Mouse (Mus musculus) midbrain, postnatal 0 days (tissue): ENCODE results near the gene Taf12. TPM values are rescaled to one million over a fixed set of nuclear protein-coding genes. Genes with fewer than 3 reads are reported as not detected.

Experiments used
- ATAC-seq: fragments of 200-750 bp; cut with Nextera tagmentation; 2 replicates; pipeline ENCODE4 v1.8.0; 2017; ENCODE audit warnings: moderate number of reproducible peaks, mild to moderate bottlenecking, moderate TSS enrichment, moderate library complexity; ENCODE audit not compliant: low FRiP score
- DNase-seq: peaks from one replicate; pipeline ENCODE4 v3.0.0-alpha.2; 2015; ENCODE audit warnings: low spot score
- H3K27ac ChIP-seq: fragments of 300-500 bp; sonication (generic); 2 replicates; pipeline ENCODE4 v1.5.1; 2014; ENCODE audit warnings: low read depth, mild to moderate bottlenecking, low read length, mixed read lengths
- H3K27me3 ChIP-seq: fragments of 300-500 bp; sonication (generic); 2 replicates; pipeline ENCODE4 v1.6.1; 2014; ENCODE audit warnings: low read length, control low read depth, mixed read lengths; ENCODE audit not compliant: insufficient read depth
- H3K36me3 ChIP-seq: fragments of 300-500 bp; sonication (generic); 2 replicates; pipeline ENCODE4 v1.6.1; 2014; ENCODE audit warnings: low read length, control low read depth, mixed read lengths; ENCODE audit not compliant: insufficient read depth
- H3K4me1 ChIP-seq: fragments of 300-500 bp; sonication (generic); 2 replicates; pipeline ENCODE4 v1.6.1; 2014; ENCODE audit warnings: mild to moderate bottlenecking, control low read depth, antibody characterized with exemption, low read length, mixed read lengths; ENCODE audit not compliant: insufficient read depth
- H3K4me2 ChIP-seq: fragments of 300-500 bp; sonication (generic); 2 replicates; pipeline ENCODE4 v1.6.1; 2014; ENCODE audit warnings: low read depth, mild to moderate bottlenecking, low read length, mixed read lengths; ENCODE audit not compliant: poor library complexity, severe bottlenecking
- H3K4me3 ChIP-seq: fragments of 300-500 bp; sonication (generic); 2 replicates; pipeline ENCODE4 v1.5.1; 2014; ENCODE audit warnings: low read depth, mild to moderate bottlenecking, low read length, moderate library complexity
- H3K9ac ChIP-seq: fragments of 300-500 bp; sonication (generic); replicated peaks from 2 replicates; pipeline ENCODE4 v1.6.1; 2014; ENCODE audit warnings: mild to moderate bottlenecking, low read length, moderate library complexity, mixed read lengths; ENCODE audit not compliant: poor library complexity, severe bottlenecking
- H3K9me3 ChIP-seq: fragments of 300-500 bp; sonication (generic); 2 replicates; pipeline ENCODE4 v1.6.1; 2016; ENCODE audit warnings: low read length, control low read depth
- CTCF ChIP-seq: IDR thresholded peaks from 2 replicates; pipeline ENCODE4 v1.5.1; 2016; ENCODE audit warnings: antibody characterized with exemption, mild to moderate bottlenecking
- WGBS: fragments of 180-500 bp; shearing (Covaris S2); extraction: QIAGEN DNeasy Blood & Tissue Kit; methylation state at CpG from one replicate; pipeline ENCODE4 v1.1.7; 2014; 5-methylcytosine and 5-hydroxymethylcytosine counted together
- polyA plus RNA-seq: library from polyadenylated mRNA; unstranded; fragments of >200 nt; fragmentation: Nextera tagmentation; extraction: Ambion mirVana; gene quantifications from 2 replicates; pipeline ENCODE4 v1.2.1, GENCODE M21; 2015
- total RNA-seq: library from RNA; depleted of rRNA; stranded (reverse); fragments of >200 nt; gene quantifications from 2 replicates; pipeline ENCODE4 v1.2.3, GENCODE M21; 2014; rRNA removed

Gene Taf12
- total and polyA plus RNA-seq, 2 experiments from 2014 or later, result 9.0 to 30.3 TPM

- no peaks in the 10 kb centered on the region for H3K9me3 ChIP-seq
Measured at GRCm38 (mm10) chr4:132344403-132345134, 70.4 kb downstream of the Taf12 start.

More at GRCm38 (mm10) chr4:132344403-132345134, 70.4 kb downstream of the Taf12 start:
- Histone ChIP-seq H3K4me3 (peak overlapping the region; percentile 83), H3K27me3 (no peaks in the 10 kb centered on the region), H3K4me1 (peaks cover 7% of the 10 kb centered on the region; the same call in 1 of the 2 replicates), H3K27ac (no peak overlapping the region), H3K4me2 (peak overlapping the region; percentile 96), H3K9ac (peak overlapping the region; percentile 61; the same call in 1 of the 2 replicates), H3K36me3 (0 out of 2 replicates have a peak, but pooled peaks cover 2% of the 10 kb centered on the region)
- no peak for DNase-seq
- no peak for TF ChIP-seq CTCF
- WGBS, result 8% methylated on average over 13 of the region's 13 CpGs
- ATAC-seq, result no peak

Other genes starting within 250 kb of the Taf12 start
- 0.05 TPM in 1 of 2 replicates, not detected in the other for gene Gm10300, start 199.7 kb upstream of the Taf12 start, total RNA-seq
- gene Gm10300, start 199.7 kb upstream of the Taf12 start, polyA plus RNA-seq, result 0.06 TPM in 1 of 2 replicates, not detected in the other
- 70.4 and 77.1 TPM in 2 replicates for gene Epb41, start 199.1 kb upstream of the Taf12 start, total RNA-seq
- gene Epb41, start 199.1 kb upstream of the Taf12 start, polyA plus RNA-seq, result 29.4 and 29.9 TPM in 2 replicates
- gene Oprd1, start 129.9 kb upstream of the Taf12 start, total RNA-seq, result 2.2 and 2.6 TPM in 2 replicates
- gene Oprd1, start 129.9 kb upstream of the Taf12 start, polyA plus RNA-seq, result 0.65 and 0.79 TPM in 2 replicates
- gene Ythdf2, start 62.1 kb upstream of the Taf12 start, total RNA-seq, result 53.5 and 62.7 TPM in 2 replicates
- 96.7 and 117 TPM in 2 replicates for gene Ythdf2, start 62.1 kb upstream of the Taf12 start, polyA plus RNA-seq
- gene Gmeb1, start 12.8 kb upstream of the Taf12 start, total RNA-seq, result 10.6 and 21.0 TPM in 2 replicates
- gene Gmeb1, start 12.8 kb upstream of the Taf12 start, polyA plus RNA-seq, result 28.8 and 30.5 TPM in 2 replicates
- 0.38 and 3.3 TPM in 2 replicates for gene Rab42, start 29.0 kb downstream of the Taf12 start, total RNA-seq
- gene Rab42, start 29.0 kb downstream of the Taf12 start, polyA plus RNA-seq, result 4.2 and 4.3 TPM in 2 replicates
- gene Trnau1ap, start 55.2 kb downstream of the Taf12 start, total RNA-seq, result 47.7 and 55.2 TPM in 2 replicates
- 56.9 and 63.0 TPM in 2 replicates for gene Trnau1ap, start 55.2 kb downstream of the Taf12 start, polyA plus RNA-seq
- 18.7 and 23.4 TPM in 2 replicates for gene Rcc1, start 79.2 kb downstream of the Taf12 start, total RNA-seq
- 21.7 and 21.9 TPM in 2 replicates for gene Rcc1, start 79.2 kb downstream of the Taf12 start, polyA plus RNA-seq
- 3.8 and 4.8 TPM in 2 replicates for gene Phactr4, start 148.1 kb downstream of the Taf12 start, total RNA-seq
- gene Phactr4, start 148.1 kb downstream of the Taf12 start, polyA plus RNA-seq, result 4.8 and 4.9 TPM in 2 replicates
- gene Med18, start 189.5 kb downstream of the Taf12 start, total RNA-seq, result 14.3 and 17.5 TPM in 2 replicates
- 13.0 and 13.1 TPM in 2 replicates for gene Med18, start 189.5 kb downstream of the Taf12 start, polyA plus RNA-seq
- 21.4 and 21.6 TPM in 2 replicates for gene Sesn2, start 236.1 kb downstream of the Taf12 start, total RNA-seq
- gene Sesn2, start 236.1 kb downstream of the Taf12 start, polyA plus RNA-seq, result 17.7 and 18.2 TPM in 2 replicates